Mouse (Mus musculus) embryonic facial prominence, embryonic 13.5 days (tissue): ENCODE data around the gene Usp50. TPM values are rescaled to one million over a fixed set of nuclear protein-coding genes. Genes with fewer than 3 reads are reported as not detected.

ENCODE experiments used
- ATAC-seq: fragments of 200-750 bp; cut with Nextera tagmentation; 2 replicates; pipeline ENCODE4 v1.8.0; 2017; ENCODE audit warnings: low read depth; ENCODE audit not compliant: insufficient number of reproducible peaks, insufficient read depth, low FRiP score, low TSS enrichment
- H3K27ac ChIP-seq: fragments of 300-500 bp; sonication (generic); 2 replicates; pipeline ENCODE4 v1.5.1; 2015; ENCODE audit warnings: moderate library complexity, mild to moderate bottlenecking, inconsistent platforms
- H3K27me3 ChIP-seq: fragments of 300-500 bp; sonication (generic); 2 replicates; pipeline ENCODE4 v1.6.1; 2015; ENCODE audit warnings: mild to moderate bottlenecking, inconsistent platforms
- H3K36me3 ChIP-seq: fragments of 300-500 bp; sonication (generic); 2 replicates; pipeline ENCODE4 v1.6.1; 2015; ENCODE audit warnings: mild to moderate bottlenecking, inconsistent platforms
- H3K4me1 ChIP-seq: fragments of 300-500 bp; sonication (generic); 2 replicates; pipeline ENCODE4 v1.6.1; 2015; ENCODE audit warnings: inconsistent platforms
- H3K4me2 ChIP-seq: fragments of 300-500 bp; sonication (generic); 2 replicates; pipeline ENCODE4 v1.6.1; 2015; ENCODE audit warnings: moderate library complexity, mild to moderate bottlenecking, inconsistent platforms
- H3K4me3 ChIP-seq: fragments of 300-500 bp; sonication (generic); 2 replicates; pipeline ENCODE4 v1.5.1; 2015; ENCODE audit warnings: mild to moderate bottlenecking, inconsistent platforms
- H3K9ac ChIP-seq: fragments of 300-500 bp; sonication (generic); 2 replicates; pipeline ENCODE4 v1.6.1; 2015; ENCODE audit warnings: mild to moderate bottlenecking, inconsistent platforms
- H3K9me3 ChIP-seq: fragments of 300-500 bp; sonication (generic); 2 replicates; pipeline ENCODE4 v1.6.1; 2016; ENCODE audit warnings: inconsistent platforms
- WGBS: fragments of 180-500 bp; shearing (Covaris S2); methylation state at CpG from one replicate; pipeline ENCODE4 v1.1.7; 2015; ENCODE audit warnings: mixed read lengths; 5-methylcytosine and 5-hydroxymethylcytosine counted together
- polyA plus RNA-seq: library from polyadenylated mRNA; unstranded; fragments of >200 nt; fragmentation: Nextera tagmentation; extraction: Ambion mirVana; gene quantifications from 2 replicates; pipeline ENCODE4 v1.2.1, GENCODE M21; 2015

Gene Usp50
- polyA plus RNA-seq, 1 experiment from 2014 or later = 2.8 TPM

GRCm38 (mm10) chr2:126677366-126677765 lies 105.9 kb downstream of the Usp50 start:
- Histone ChIP-seq H3K27me3 (no peaks in the 10 kb centered on the region), H3K4me1 (peaks cover 23% of the 10 kb centered on the region), H3K4me2 (0 out of 2 replicates have a peak overlapping the region, but pooled peaks have one; percentile 75), H3K9ac (no peak overlapping the region), H3K36me3 (peaks cover 29% of the 10 kb centered on the region), H3K9me3 (0 out of 2 replicates have a peak, but pooled peaks cover 4% of the 10 kb centered on the region), H3K4me3 (no peak overlapping the region), H3K27ac (no peak overlapping the region)
- ATAC-seq = no peak
- 89% methylated on average over 1 of the region's 1 CpGs for WGBS

DNA sequence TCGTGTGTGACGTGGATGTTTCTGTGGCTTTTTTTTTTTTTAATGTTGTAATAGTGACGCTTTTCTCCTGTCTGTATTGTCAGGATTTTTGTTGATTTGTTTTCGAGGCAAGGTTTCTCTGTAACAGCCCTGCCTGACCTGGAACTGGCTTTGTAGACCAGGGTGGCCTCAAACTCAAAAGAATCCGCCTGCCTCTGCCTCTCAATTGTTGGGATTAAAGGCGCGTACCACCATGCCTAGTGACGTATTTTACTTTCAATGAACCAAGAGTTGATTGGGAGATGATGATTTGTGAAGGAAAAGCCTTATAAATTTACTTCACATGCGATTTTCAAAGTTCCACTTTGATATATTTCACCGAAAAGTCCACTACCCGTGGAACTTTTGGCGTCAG lies 107.2 kb downstream of the Usp50 start, which contains the start of gene Gabpb1:
Gabpb1 (minus strand) TSS at position 216 of the 394 bp plus-strand sequence.
- Histone ChIP-seq H3K9ac (peak within 1 kb of the TSS; percentile 100), H3K27me3 (no peaks in the 10 kb centered on the region), H3K27ac (peak within 1 kb of the TSS; percentile 100), H3K9me3 (0 out of 2 replicates have a peak, but pooled peaks cover 4% of the 10 kb centered on the region), H3K4me1 (peaks cover 26% of the 10 kb centered on the region), H3K36me3 (peaks cover 26% of the 10 kb centered on the region), H3K4me2 (peak within 1 kb of the TSS; percentile 75), H3K4me3 (peak within 1 kb of the TSS; percentile 96)
- WGBS = 26% methylated on average over 12 of the region's 12 CpGs
- no peak for ATAC-seq

DNA sequence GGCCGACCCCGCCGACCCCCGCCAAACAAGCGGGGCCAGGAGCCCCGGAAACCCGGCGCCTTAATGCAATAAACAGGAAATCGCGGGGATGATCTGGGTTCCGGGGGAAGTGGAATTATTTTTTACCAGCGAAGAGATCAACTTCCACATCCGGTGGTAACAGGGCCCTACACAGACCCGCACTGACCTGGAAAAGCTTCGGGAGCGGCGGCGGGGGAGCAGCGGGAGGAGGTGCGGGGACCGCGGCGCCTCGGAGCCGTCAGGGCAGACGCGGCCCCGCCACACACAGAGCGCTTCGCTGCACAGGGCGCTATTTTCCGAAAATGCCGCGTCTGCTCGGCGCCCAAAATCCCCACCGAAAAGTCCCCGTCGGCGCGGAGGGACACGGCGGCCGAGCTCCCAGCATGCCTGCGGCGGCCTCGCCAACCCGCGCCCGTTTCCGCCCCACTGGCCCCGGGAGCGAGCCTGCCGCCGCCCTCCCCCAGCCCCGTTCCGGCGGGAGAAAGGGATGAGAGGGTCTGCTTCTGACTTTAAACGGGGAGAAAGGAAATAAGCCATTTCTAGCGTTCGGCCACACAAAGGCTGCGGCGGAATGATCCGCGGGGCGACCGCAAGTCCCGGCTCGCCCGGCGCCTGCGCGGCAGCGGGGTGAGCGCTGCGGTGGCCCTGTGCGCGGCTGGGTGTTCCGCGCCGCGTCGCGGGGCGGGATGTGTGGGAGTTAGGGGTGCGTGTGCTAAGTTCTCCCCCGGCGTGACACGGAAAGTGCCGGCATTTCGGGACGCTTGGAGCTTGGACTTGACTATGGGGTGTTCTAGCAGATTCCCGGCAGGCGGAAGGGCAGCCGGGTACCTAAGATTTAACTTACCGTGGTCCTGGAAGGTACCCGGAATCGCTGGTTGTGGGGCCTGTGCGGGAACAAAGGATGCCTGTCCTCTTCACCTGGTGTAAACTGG lies 107.8 kb downstream of the Usp50 start:
- WGBS = under 1% methylated on average over 94 of the region's 99 CpGs
- H3K27me3 ChIP-seq = no peaks in the 10 kb centered on the region

DNA sequence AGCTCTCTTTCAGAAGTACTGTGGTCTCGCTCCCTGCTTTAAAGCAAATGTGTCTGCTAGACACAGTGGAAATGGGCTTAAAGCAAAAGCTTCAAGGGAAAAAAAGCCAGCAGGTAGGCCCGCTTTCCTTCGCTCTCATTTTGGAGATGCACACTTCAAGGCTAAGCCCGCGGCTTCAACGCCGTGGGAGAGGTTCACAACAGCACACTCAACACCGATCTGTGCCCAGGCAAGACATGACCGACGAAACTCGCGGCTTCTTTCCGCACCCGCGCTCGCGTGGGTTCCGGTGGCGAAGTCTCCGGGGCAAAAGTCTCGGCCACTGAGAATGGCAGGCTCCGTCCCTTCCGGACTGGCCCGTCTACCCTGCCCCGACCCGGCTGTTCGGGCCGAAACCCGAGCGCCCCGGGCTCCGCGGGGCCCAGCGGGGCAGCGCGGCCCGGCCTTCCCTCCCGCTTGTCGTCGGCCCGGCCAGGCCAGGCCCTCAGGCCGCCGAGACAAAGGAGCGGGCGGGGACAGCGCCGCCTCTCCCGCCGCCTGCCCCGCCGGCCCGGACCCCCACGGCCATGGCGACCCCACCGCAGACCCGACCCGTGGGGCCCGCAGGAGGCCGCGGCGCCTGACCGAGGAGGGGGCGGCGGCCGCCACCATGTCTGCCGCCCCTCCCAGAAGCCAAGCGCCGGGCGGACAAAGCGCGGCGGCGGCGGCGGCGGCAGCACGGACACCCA lies 108.7 kb downstream of the Usp50 start:
- under 1% methylated on average over 75 of the region's 77 CpGs for WGBS
- no peaks in the 10 kb centered on the region for H3K9me3 ChIP-seq
- H3K9ac ChIP-seq = peak overlapping the region; percentile 100
- no peaks in the 10 kb centered on the region for H3K27me3 ChIP-seq
- H3K36me3 ChIP-seq = peaks cover 17% of the 10 kb centered on the region
- peak overlapping the region; percentile 100 for H3K27ac ChIP-seq
- H3K4me1 ChIP-seq = peaks cover 26% of the 10 kb centered on the region
- H3K4me2 ChIP-seq = peak overlapping the region; percentile 75
- peak; percentile 65 for ATAC-seq
- H3K4me3 ChIP-seq = peak overlapping the region; percentile 96

More for the DNA sequence above, 107.8 kb downstream of the Usp50 start:
- peak overlapping the region; percentile 75 for H3K4me2 ChIP-seq
- ATAC-seq = peak; percentile 87
- H3K4me3 ChIP-seq = peak overlapping the region; percentile 96
- H3K4me1 ChIP-seq = peaks cover 26% of the 10 kb centered on the region
- H3K36me3 ChIP-seq = peaks cover 21% of the 10 kb centered on the region
- 0 out of 2 replicates have a peak, but pooled peaks cover 2% of the 10 kb centered on the region for H3K9me3 ChIP-seq
- peak overlapping the region; percentile 100 for H3K27ac ChIP-seq
- H3K9ac ChIP-seq = peak overlapping the region; percentile 100

DNA sequence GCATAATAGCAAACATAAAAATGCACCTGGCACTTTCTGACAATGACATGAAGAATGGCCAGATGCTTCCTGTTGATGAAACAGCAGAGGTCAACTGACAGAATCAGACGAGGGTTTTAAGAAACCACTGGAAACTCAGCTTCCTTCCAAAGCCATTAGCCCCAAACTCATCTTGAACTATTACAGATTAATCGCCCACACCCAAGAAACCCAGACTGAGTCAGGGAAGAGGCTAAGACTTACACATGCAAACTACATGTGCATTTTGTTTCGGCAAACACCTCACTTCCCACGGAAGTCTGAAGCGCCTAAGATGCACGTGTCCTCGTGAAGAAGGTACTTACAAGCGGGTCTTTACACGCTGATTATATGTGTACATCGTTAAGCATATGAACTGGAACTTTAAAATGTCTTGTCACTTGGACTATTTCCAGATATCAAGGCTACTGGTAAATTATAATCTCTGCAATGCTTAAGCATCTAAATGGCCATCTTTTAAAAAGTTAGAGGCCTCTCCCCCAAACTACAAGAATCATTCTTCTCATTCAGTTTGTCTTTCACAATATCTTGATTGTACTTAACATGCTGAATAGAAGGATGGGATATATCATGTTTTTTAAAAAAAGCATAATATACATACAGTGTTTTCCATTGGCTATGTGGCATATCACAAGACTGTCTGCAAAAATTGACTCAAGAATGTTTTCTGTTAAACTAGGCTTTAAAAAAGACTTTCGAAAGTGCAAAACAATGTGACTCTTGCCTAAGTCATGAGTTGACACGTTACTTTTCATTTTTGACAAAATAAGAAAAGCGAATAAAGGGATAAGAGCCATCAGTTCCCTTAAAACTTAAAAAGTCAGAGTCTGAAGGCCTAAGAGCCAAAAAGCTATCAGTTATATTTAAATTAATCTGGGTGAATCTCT lies 109.7 kb downstream of the Usp50 start:
- peaks cover 16% of the 10 kb centered on the region for H3K36me3 ChIP-seq
- H3K4me3 ChIP-seq = peak overlapping the region; percentile 96
- peak overlapping the region; percentile 75 for H3K4me2 ChIP-seq
- 62% methylated on average over 13 of the region's 13 CpGs for WGBS
- ATAC-seq = no peak
- H3K9me3 ChIP-seq = no peaks in the 10 kb centered on the region
- H3K27me3 ChIP-seq = no peaks in the 10 kb centered on the region
- peak overlapping the region; percentile 100; the same call in 1 of the 2 replicates for H3K27ac ChIP-seq
- H3K9ac ChIP-seq = peak overlapping the region; percentile 100
- H3K4me1 ChIP-seq = peaks cover 26% of the 10 kb centered on the region

GRCm38 (mm10) chr2:126668621-126669252 lies 114.5 kb downstream of the Usp50 start:
- H3K27ac ChIP-seq = no peak overlapping the region
- H3K9me3 ChIP-seq = no peaks in the 10 kb centered on the region
- H3K4me1 ChIP-seq = peaks cover 15% of the 10 kb centered on the region
- WGBS = 88% methylated on average over 5 of the region's 5 CpGs
- H3K36me3 ChIP-seq = 0 out of 2 replicates have a peak, but pooled peaks cover 5% of the 10 kb centered on the region
- ATAC-seq = no peak
- no peak overlapping the region for H3K4me3 ChIP-seq
- no peak overlapping the region for H3K4me2 ChIP-seq
- H3K27me3 ChIP-seq = no peaks in the 10 kb centered on the region
- no peak overlapping the region for H3K9ac ChIP-seq

GRCm38 (mm10) chr2:126665984-126666383 lies 117.3 kb downstream of the Usp50 start:
- Histone ChIP-seq H3K27me3 (no peaks in the 10 kb centered on the region), H3K4me3 (no peak overlapping the region), H3K9me3 (no peaks in the 10 kb centered on the region), H3K9ac (no peak overlapping the region), H3K4me1 (no peaks in the 10 kb centered on the region), H3K27ac (no peak overlapping the region), H3K36me3 (0 out of 2 replicates have a peak, but pooled peaks cover 5% of the 10 kb centered on the region), H3K4me2 (no peak overlapping the region)
- 85% methylated on average over 3 of the region's 3 CpGs for WGBS
- ATAC-seq = no peak

DNA sequence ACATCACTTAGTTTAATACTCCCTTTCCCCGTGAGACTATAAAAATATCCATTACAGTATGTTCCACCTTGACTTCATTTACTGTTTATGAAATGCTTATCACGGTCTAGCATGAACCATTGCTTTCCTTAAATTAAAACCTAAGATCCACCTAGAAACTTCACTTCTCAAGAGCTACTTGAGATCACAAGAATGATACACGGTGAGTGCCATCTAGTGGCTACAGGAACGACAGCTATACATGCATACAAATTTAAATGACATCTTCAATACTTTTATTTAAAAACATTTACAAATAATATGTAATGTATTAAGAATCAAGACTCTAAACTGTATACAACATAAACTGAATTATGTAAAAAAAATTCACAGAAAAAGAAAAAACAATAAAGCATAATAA lies 119.8 kb downstream of the Usp50 start:
- Histone ChIP-seq H3K9ac (no peak overlapping the region), H3K27ac (no peak overlapping the region), H3K4me2 (no peak overlapping the region), H3K4me3 (no peak overlapping the region), H3K4me1 (no peaks in the 10 kb centered on the region), H3K9me3 (no peaks in the 10 kb centered on the region), H3K27me3 (no peaks in the 10 kb centered on the region), H3K36me3 (0 out of 2 replicates have a peak, but pooled peaks cover 2% of the 10 kb centered on the region)
- 55% methylated on average over 4 of the region's 4 CpGs for WGBS
- ATAC-seq = no peak
